Mouse (Mus musculus): ENCODE measurements around the gene Alpl. TPM values are rescaled to one million over a fixed set of nuclear protein-coding genes. Genes with fewer than 3 reads are reported as not detected.
A peak's percentile ranks its signal among the peaks of the same experiment; 100 is the strongest.

The Alpl gene
- total RNA-seq, 2 experiments from 2014 or later: 8.9 to 9.0 TPM

DNA sequence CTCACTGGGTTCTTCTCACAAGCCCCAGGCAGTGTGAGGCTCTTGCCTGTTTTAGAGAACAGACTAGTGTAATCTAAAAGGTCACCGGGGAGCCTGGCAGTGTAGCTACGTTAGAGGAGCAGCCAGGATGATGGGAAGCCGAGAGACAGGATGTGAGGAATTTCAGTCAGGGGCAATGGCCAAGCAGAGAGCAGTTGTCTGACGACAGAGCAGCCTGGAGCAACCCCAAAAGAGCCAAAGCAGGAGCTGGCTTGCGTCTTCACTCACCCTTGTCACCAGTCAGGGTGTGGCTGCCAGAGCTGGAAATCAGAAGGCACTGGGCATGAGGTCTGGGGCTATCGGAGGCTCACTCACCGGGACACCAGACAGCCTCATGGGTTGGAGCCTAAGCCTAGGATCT, 26.5 kb downstream of the Alpl start:
- peak; percentile 59 for DNase-seq

DNA sequence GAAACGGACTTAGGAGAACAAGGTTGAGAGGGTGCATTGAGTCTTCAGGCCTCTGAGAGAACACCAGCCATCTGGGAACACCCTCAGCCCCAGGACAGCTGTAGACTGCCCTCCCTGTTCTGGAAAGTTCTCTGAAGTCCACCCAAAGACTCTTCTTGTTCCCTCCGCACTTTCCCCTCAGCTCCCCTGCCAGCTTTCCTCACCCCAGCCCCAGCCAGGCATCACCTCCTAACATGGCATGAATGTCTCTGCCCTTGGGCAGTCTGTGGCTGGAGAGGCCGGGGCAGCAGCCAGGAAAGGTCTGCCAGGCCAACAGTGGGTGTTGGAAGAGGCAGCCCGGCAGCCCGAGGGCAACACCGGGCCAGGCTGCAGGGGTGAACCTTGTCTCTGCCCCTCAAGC, 27.4 kb downstream of the Alpl start:
- peak; percentile 49 for DNase-seq

DNA sequence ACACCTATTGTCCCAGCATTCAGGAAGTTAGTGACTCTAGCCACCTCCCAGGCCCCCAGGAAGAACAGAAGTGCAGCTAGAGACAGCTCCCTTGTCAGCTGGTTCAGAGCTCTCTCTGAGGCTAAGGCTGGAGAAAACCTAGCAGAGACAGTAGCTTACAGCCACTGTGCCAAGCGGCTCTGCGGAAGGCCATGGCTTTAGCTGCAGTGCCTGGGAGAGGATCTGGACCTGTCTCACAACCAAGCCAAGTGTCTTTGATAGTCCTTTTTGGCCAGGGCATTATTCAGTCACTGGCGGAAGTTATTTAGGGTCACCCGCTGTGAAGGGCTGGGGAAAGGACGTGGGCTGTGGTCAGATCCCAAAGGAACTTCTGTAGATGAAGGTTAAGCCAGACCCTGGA, 27.8 kb downstream of the Alpl start:
- no peak for DNase-seq

DNA sequence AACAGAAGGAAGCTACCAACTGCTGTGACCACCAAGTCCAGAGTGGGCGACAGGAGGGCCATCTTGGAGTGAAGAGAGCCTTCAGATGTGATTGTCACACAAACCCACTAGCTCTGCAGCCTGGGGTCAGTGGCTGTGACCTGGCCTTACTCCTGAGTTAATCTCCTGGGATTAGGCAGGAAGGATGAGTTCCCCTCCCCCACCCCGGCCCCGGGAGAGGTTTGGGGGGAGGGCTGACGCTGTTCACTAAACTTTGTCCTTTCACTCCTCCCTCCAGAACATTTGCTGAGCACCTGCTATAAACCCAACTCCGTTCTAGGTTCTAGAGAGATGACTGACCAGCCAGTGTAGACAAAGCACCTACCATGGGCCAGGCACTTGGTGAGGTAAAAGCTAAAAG, 29.8 kb downstream of the Alpl start:
- no peak for DNase-seq

DNA sequence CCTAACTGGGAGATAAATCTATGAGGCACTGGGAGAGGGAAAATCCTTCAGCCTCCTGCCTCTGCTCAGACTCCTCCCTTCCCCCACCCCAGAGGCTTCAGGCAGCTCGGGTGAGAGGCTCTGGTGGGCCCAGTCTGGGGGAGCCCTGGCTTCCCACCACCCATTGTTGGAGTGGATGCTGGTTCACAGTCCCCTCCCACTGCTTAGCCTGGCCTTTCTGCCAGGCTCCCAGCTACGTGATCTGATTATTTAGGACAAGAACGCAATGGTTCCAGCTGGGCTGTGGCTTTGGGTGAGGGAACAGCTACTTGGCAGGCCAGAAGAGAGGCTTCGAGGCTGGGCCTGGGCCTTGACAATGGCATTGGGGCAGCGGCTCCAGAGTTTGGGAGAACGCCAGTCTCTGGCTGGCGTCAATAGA, 30.6 kb downstream of the Alpl start:
- DNase-seq: no peak

DNA sequence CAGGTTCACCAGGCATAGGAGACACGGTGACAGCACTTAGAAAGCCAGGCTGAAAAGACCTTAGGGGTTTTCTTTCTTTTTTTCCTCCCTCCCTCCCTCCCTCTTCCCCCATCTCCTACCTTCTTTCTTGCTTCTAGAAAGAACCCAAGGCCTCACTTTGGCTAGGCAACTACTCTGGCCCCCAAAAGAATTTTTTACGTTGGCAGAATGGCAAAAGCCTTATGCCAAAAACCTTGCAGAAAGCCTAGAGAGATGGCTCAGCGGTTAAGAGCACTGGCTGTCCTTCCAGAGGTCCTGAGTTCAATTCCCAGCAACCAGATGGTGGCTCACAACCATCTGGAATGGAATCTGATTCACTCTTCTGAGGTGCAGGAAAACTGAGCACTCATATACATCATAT, 31.6 kb downstream of the Alpl start:
- DNase-seq: no peak

DNA sequence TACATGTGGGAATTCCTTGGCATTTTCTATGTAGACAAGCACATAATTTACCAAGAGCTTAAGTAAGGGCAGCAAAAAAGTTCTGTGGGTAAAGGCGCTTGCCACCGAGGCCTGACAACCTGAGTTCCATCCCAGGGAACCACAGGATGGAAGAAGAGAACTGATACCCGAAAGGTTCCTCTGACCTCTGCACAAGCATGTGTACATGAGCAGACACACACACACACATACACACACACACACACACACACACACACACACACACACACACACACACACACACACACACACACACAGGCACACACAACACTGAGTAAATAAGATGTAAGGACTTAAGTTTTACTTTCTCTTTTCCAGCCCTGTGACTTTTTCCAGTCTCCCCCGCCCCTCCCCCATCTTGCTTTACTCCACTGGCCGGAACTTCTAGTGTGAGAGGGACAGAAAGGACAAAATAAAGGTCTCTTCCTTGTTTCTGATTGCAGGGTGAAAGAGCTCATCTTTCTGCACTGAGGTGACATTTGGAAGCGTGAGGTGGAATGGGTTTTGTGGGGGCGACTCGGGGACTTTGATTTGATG, 32.2 kb downstream of the Alpl start:
- no peak for DNase-seq

DNA sequence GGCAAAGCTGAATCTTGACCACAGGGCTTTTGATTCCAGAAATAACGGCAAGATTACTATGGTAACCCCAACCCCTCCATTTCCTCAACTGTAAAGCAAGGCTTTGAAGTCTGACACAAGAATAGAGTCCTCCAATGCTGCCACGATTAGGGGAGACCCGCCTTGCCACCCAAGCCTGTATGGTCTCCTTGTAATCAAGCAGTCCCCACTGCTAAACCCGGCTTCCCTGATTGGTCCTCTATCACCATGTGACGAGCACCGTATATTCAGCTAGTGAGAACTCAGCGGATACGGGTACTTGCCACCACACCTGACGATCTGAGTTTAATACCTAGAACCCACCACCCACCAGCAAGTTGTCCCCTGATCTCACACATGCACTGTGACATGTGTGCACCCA, 33.3 kb downstream of the Alpl start:
- DNase-seq: no peak

DNA sequence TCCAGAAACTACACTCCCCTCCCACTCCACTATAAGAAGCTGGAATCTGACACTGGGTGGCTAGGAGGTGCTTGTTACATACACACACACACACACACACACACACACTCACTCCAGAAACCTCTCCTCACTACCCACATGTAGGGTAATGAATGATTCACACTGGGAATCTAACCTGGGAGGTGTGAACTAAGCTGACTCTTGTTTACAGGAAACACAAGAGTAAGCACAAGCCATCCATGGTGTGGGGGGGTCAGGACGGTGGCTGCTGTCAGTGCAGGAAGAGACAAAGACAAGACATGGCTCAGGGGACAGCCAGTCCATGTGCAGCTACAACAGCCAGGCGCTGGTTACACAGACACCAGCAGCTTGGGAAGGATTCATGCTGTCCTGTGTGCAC, 41.7 kb downstream of the Alpl start:
- DNase-seq: no peak

DNA sequence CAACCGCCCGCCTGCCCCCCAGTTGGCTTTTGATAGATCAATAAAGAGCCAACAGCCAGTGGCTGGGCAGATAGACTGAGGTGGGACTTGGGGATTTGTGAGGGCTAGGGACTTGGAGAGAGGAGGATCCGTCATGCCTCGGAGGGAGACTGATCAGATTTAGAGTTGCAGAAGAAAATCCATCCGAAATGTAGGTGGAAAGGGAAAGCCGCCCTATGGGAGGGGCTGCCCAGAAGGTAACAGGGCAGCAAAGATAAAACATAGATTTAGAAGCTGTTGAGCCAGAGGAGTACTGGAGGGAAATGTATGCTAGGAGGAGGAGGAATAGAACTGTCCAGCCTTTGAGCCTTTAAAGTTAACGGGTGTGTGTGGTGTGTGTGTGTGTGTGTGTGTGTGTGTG, 43.0 kb downstream of the Alpl start:
- no peak for DNase-seq

DNA sequence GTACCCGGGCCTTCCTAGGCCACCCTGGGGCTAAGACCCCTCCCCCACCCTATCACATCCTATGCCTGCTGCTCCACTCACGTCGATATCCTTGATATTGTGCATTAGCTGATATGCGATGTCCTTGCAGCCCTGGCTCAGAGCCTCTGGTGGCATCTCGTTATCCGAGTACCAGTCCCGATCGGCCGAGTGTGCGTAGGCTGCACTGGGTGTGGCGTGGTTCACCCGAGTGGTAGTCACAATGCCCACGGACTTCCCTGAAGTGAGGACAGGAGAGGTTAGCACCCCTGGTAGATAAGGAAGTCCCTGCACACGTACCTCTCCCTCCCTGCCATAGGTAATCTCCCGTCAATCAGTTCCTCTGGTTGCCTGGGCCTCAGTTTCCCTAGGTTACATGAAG, 43.7 kb downstream of the Alpl start:
- no peak for DNase-seq

DNA sequence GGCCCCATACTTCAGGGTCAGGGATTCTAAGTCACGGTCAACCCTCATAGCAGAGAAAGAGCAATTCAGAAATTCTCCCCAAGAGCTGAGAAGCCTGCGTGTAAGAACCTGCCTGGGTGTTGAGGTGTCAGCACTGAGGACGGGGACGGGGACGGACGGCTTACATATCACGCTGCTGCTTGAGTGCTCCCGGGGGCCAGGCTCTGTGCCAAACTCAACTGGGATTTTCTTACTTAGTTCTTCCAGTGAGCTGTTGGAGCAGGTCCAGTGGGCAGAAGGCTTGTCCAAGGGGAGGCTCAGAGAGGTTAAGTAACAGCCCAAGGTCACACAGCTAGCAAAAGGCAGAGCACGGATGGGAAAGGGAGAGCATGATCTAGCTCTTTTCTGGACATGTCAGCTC, 44.5 kb downstream of the Alpl start:
- DNase-seq: peak; percentile 68

DNA sequence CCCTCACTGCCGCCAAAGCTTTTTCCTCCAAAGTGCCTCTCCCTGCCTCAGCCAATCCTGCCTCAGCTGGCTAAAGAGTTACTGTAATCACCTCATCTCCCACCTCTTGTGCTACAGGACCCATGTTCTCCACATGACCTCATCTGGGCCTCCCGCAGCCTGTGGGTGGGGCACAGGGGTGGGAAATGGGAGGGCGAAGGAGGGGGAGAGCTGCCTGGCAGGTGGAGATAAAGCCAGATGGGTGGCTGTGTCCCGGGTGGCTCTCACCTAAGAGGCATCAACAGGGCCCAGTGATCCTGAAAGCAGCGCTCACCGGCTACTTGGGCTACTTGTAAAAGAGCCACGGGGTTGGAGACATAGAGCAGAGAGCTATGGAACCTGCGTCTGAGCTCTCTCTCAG, 44.9 kb downstream of the Alpl start:
- no peak for DNase-seq

DNA sequence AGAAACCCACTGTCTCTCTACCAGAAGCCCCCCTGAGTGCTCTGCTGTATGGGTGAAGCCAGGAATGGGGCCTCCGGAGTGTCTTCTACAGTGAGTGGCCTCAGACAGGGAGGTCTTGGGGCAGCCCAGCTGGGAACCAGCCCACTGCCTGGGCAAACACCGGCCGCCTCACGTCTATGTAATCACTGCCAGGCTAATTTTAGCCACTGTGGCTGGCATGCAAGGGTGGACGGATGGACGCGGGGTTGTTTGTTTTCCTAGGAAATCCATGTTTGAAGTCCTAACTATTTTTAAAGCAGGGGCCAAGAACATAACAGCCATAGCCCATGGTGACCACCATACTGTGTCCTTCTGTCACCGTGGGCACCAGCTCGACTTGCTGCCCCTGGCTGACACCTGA, 46.1 kb downstream of the Alpl start:
- peak; percentile 55 for DNase-seq

DNA sequence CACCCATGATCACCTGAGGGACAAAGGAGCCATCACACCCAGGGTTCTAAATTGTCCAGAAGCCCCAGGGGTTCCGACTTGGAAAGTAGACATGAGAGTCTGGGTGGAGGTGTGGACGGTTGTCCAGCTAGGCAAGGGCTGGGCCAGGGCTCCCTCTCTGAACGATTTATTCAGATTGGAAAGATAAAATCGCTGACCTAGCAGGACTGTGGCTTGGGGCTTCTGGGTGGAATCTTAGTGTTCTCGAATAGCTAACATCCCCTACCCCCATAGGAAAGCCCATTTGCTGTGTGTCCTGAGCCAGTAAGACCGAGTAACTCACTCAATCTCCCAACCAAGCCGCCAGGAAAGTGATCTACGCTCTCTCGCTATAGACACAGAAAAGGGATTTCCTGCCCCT, 46.5 kb downstream of the Alpl start:
- no peak for DNase-seq

DNA sequence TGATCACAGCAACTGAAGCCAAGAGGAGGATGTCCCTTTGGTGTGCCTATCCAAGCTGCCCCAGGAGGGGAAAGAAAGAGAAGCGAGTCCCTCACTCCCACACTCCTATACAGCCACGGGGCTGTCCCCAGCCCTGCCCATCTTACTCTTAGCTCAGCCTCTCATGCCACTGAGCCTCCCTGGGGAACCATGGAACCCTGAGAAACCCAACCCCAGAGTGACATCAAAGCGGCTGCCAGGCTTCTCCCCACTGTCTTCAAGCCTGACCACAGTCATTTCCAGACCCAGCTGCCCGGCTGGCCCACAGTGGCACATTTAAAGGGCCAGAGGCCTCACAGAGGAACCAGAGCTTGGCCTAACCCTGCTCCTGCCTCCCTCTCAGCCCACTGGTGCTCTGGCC, 47.5 kb downstream of the Alpl start:
- no peak for DNase-seq

DNA sequence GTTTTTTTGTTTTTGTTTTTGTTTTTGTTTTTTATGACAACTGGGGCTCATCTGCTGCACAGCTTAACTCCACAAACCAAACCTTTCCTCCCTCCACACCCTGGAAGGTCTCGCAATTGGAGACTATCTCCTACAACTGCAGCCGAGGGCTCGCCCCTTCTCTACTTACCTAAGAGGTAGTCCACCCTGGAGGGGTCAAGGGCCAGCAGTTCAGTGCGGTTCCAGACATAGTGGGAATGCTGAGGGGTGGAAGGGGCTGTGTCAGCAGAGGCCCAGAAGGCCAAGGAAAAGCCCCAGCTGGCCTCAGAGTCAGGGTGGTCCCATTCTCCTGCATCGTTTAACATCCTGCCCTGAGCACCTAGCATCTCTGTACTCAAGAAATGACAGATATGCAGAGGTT, 48.6 kb downstream of the Alpl start:
- no peak for DNase-seq

DNA sequence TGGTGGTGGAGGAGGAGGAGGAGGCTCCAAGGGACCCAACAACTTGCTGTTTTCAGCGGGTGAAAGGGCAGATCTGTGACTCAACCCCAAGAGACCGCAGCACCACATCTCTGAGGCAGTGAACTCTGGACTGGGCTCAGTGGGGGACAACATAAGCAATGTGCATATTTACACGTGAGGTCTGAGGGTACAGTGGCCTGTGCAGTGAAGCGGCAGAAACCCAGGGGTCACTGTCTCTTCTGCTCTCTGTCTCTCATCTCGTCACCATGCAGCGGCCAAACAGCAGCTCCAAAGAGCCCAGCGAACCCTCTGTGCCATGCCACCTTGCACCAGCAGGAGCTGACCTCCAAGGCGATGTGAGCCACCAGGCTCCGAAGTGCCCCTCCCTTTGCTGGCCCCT, 49.1 kb downstream of the Alpl start:
- DNase-seq: no peak

DNA sequence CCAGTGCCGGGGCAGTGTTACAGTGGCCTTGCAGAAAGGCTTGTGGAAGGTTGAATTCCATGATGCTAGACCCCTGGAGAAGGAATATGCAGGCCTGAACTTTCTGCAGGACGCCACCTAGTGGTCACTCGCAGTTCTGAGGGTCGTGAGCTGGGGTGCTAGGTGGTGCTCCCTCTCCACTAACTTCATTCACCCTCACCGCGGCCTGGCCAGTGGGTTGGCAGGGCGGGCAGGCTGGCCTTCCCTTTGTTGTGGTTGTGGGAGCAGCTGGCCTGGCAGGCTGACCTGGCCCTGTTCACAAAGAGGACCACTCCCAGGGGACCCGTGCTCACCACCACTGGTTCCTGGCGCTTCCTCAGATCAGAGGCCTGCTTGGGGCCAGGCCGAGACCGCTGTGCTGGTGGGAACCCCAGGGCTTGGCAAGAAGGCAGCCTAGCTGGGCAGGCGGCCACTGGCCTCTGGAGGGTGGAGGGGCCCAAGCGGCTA, 51.7 kb downstream of the Alpl start:
- peak; percentile 41 for DNase-seq

DNA sequence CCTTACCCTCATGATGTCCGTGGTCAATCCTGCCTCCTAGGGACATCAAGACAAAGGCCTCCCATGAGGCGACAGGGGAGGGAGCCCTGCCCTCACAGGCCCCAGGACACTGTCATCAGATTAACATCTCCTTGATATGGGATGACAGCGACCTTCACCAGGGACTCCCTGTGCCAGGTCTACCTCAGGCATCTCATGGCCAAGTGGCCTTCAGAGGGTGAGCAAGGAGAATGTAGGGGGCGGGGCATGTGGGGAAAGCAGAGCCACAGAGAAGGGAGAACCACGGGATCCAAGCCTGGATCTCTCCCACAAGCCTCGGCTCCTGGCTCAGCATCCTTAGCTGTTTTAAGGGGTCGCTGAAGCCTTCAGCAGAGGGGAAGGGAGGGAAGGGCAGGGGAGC, 52.4 kb downstream of the Alpl start:
- no peak for DNase-seq

DNA sequence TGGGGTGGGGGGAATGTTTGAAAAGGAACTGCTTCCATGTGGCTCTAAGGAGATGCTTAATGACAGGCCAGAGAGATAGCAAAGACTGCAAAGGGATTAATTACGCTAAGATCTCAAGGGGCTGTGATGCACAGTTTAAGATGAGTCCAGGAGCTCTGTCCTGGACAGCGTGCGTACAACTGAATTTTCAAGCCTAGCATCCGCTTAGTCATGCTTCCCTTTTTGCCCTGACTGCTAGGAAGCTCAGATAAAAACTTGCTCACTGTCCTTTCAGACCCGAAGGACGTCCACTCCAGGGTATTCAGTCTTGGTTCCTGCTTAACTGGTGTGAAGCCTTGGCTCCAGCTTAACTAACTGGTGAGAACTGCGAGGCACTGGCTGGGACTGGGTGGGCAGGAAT, 55.8 kb downstream of the Alpl start:
- DNase-seq: no peak

DNA sequence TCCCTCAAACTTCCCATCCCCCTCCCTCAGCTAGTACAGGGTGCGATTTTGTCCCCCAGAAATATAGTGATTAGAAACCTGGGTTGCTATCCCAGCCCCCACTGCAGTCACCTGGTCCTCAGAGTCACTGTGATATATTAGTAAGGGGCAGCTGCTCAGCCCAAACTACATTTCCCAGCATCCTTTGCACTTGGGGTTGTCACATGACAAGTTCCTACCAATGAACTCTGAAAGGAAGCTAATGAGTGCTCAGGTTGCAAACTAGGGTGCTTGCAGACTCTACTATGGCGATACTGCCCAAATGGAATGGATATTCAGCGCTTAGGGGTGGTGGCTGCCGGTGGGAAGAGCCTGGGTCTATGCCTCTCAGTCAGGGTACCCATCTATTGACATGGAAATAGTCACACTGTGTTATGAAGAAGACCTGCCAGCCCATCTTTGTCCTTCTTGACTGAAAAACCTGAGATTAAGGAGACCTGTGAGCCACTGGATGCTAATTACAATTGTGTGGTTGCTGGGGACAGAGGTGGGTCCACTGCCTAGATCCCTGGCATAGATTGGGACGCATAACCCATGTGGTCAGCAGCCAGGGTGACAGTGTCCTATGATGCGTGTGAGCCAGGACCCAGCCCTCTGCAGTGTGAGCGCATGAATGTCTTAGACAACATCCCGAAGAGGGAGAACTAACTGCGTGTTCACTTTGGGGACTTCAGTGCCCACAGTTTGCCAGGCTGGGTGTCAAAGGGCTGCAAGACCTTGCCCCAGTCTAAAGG, 56.8 kb downstream of the Alpl start:
- peak; percentile 34 for DNase-seq

DNA sequence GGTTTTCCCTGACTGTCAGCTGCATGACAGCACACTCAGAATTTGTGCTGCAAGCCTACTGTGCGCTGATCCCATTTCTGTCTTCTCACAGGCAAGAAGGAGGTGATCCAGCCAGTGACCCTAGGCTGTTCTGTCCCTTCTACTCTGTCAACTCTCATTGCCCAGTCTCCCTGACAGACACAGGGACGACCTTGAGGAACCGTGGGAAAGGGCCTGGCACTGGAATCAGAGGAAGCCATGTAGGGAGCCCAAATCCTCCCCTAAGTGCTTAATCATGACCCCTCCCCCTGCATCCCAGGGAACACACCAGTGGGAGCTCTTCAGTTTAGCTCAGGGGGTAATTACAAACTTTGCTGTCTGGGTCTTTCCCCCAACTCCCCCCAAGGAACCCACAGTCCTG, 58.4 kb downstream of the Alpl start:
- no peak for DNase-seq

DNA sequence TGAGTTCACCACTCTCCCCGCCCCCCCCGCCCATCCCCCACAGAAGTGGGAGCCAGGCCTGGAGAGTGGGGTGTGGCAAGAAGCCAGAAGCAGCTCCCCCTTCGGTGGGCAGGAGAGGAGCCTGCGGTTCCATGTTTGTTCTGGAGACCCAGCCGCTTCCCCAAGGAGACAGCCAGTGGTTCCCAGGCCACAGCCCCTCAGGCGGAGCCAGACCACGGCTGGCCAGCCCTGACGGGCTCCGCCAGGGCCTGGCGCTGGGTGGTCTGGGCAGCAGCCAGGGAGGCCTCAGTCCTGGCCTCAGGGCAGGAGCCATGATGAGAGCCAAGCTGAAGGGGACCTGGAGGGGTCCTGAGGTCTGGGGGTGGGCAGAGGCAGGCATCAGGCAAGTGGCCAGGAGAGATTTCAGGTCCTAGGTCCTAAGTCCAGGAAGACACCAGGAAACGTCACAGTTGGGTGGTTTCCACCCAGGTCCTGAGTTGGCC, 59.9 kb downstream of the Alpl start:
- no peak for DNase-seq

All from heart, postnatal 4 days (tissue).